Mouse (Mus musculus) intestine, embryonic 16.5 days (tissue): ENCODE measurements around the gene Hist1h2af. TPM values are rescaled to one million over a fixed set of nuclear protein-coding genes. Genes with fewer than 3 reads are reported as not detected.

Source experiments
- ATAC-seq: fragments of 200-750 bp; cut with Nextera tagmentation; 2 replicates; pipeline ENCODE4 v1.8.0; 2017; ENCODE audit warnings: moderate TSS enrichment, moderate library complexity
- H3K27ac ChIP-seq: fragments of 300-500 bp; sonication (generic); 2 replicates; pipeline ENCODE4 v1.5.1; 2014; ENCODE audit warnings: mild to moderate bottlenecking, low read length
- H3K27me3 ChIP-seq: fragments of 300-500 bp; sonication (generic); replicated peaks from 2 replicates; pipeline ENCODE4 v1.6.1; 2014; ENCODE audit warnings: low read length, control low read depth, mixed read lengths; ENCODE audit not compliant: control insufficient read depth, insufficient read depth
- H3K36me3 ChIP-seq: fragments of 300-500 bp; sonication (generic); 2 replicates; pipeline ENCODE4 v1.6.1; 2014; ENCODE audit warnings: low read length, control low read depth; ENCODE audit not compliant: control insufficient read depth, insufficient read depth
- H3K4me1 ChIP-seq: fragments of 300-500 bp; sonication (generic); 2 replicates; pipeline ENCODE4 v1.6.1; 2014; ENCODE audit warnings: low read length, control low read depth, mixed read lengths; ENCODE audit not compliant: control insufficient read depth, insufficient read depth
- H3K4me2 ChIP-seq: fragments of 300-500 bp; sonication (generic); 2 replicates; pipeline ENCODE4 v1.6.1; 2014; ENCODE audit warnings: low read depth, low read length, control low read depth
- H3K4me3 ChIP-seq: fragments of 300-500 bp; sonication (generic); 2 replicates; pipeline ENCODE4 v1.5.1; 2014; ENCODE audit warnings: mild to moderate bottlenecking, low read length
- H3K9ac ChIP-seq: fragments of 300-500 bp; sonication (generic); 2 replicates; pipeline ENCODE4 v1.6.1; 2014; ENCODE audit warnings: low read depth, low read length
- H3K9me3 ChIP-seq: fragments of 300-500 bp; sonication (generic); 2 replicates; pipeline ENCODE4 v1.6.1; 2016; ENCODE audit warnings: low read length, control low read depth; ENCODE audit not compliant: control insufficient read depth
- WGBS: fragments of 180-500 bp; shearing (Covaris S2); extraction: QIAGEN DNeasy Blood & Tissue Kit; methylation state at CpG from one replicate; pipeline ENCODE4 v1.1.7; 2014; 5-methylcytosine and 5-hydroxymethylcytosine counted together
- polyA plus RNA-seq: library from polyadenylated mRNA; unstranded; fragments of >200 nt; fragmentation: Nextera tagmentation; extraction: Ambion mirVana; gene quantifications from 2 replicates; pipeline ENCODE4 v1.2.1, GENCODE M21; 2015

Gene Hist1h2af
- polyA plus RNA-seq, 1 experiment from 2014 or later, result 3.6 TPM

DNA sequence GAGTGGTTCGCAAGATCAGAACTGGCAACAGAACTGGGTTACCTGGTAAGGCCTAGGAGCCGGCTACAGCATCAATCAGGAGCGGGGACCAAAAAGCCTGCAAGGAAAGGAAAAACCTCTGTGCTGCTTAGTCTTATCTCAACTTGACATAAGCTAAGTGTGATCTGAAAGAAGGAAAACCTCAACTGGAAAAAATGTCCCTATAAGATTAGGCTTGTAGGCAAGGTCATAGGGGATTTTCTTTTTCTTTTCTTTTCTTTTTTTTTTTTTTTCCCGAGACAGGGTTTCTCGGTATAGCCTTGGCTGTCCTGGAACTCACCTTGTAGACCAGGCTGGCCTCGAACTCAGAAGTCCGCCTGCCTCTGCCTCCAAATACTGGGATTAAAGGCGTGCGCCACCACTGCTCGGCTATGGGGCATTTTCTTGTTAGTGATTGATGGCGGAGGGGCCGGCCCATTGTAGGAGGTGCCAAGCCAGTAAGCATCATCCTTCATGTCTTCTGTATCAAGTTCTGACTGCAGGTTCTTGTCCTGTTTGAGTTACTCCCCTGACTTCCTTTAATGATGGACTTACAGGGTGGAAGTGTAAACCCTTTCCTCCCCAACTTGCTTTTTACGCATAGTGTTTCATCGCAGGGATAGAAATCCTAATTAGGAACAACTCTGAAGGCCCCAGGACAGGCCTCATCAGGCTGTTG, 26.7 kb upstream of the Hist1h2af start:
- Histone ChIP-seq H3K4me3 (no peak overlapping the region), H3K4me1 (peaks cover 16% of the 10 kb centered on the region; the same call in 1 of the 2 replicates), H3K9ac (no peak overlapping the region), H3K27ac (no peak overlapping the region), H3K27me3 (no peaks in the 10 kb centered on the region), H3K4me2 (peak overlapping the region; percentile 4; the same call in 1 of the 2 replicates), H3K9me3 (no peaks in the 10 kb centered on the region), H3K36me3 (no peaks in the 10 kb centered on the region)
- ATAC-seq, result no peak
- WGBS, result 42% methylated on average over 14 of the region's 14 CpGs

DNA sequence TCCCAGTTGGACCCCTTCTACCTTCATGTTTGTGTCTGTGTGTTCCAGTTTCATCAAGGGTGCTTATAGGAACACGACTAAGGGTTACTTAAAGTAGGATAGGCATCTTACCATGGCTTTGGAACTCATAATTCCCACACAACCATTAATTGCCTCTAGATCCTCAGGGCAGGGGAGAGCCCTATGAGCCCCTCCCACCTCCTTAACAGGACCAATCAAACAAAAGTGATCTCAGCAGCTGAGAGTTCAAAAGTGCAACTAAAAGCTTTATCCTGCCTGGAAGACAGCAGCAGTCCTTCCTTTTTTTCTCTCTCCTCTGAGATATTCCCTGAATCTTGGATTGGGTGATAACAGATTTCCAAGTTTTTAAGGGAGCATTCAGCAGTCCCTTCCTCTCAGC, 23.6 kb upstream of the Hist1h2af start:
- no peaks in the 10 kb centered on the region for H3K27me3 ChIP-seq
- H3K27ac ChIP-seq, result no peak overlapping the region
- no peak overlapping the region for H3K4me2 ChIP-seq
- WGBS, result 42% methylated on average over 1 of the region's 1 CpGs
- no peak overlapping the region for H3K9ac ChIP-seq
- H3K4me3 ChIP-seq, result no peak overlapping the region
- H3K36me3 ChIP-seq, result no peaks in the 10 kb centered on the region
- ATAC-seq, result peak; percentile 77
- peaks cover 13% of the 10 kb centered on the region; the same call in 1 of the 2 replicates for H3K4me1 ChIP-seq
- no peaks in the 10 kb centered on the region for H3K9me3 ChIP-seq

- Histone ChIP-seq H3K4me2 (no peak overlapping the region), H3K27ac (no peak overlapping the region), H3K9ac (no peak overlapping the region), H3K36me3 (no peaks in the 10 kb centered on the region), H3K4me1 (peaks cover 13% of the 10 kb centered on the region; the same call in 1 of the 2 replicates), H3K4me3 (no peak overlapping the region), H3K27me3 (no peaks in the 10 kb centered on the region), H3K9me3 (no peaks in the 10 kb centered on the region)
- WGBS, result 92% methylated on average over 1 of the region's 1 CpGs
- no peak for ATAC-seq
Observed at GRCm38 (mm10) chr13:23513517-23513916, 20.2 kb upstream of the Hist1h2af start.

DNA sequence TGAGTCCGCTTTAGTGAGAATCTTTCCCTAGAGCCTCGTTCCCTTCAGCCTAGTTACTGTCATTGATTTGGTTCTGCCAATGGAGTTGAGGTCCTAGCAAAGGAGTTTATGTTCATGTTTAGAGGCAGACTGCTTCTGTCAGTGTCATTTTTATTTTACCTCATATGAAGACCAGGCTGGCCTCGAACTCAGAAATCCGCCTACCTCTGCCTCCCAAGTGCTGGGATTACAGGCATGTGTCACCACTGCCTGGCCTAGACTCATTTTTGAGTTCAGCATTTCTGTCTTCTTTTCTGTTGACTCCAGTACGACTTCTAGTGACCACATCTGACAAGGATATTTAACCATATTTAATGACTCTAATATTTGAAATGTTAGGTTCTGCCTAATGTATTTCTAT, 18.4 kb upstream of the Hist1h2af start:
- H3K27ac ChIP-seq, result no peak overlapping the region
- peaks cover 6% of the 10 kb centered on the region; the same call in 1 of the 2 replicates for H3K4me1 ChIP-seq
- no peak for ATAC-seq
- 78% methylated on average over 5 of the region's 5 CpGs for WGBS
- no peak overlapping the region for H3K4me3 ChIP-seq
- H3K9ac ChIP-seq, result no peak overlapping the region
- no peaks in the 10 kb centered on the region for H3K9me3 ChIP-seq
- no peaks in the 10 kb centered on the region for H3K27me3 ChIP-seq
- H3K4me2 ChIP-seq, result no peak overlapping the region
- H3K36me3 ChIP-seq, result no peaks in the 10 kb centered on the region

GRCm38 (mm10) chr13:23515826-23516620, 17.7 kb upstream of the Hist1h2af start:
- ATAC-seq, result no peak
- Histone ChIP-seq H3K9me3 (no peaks in the 10 kb centered on the region), H3K36me3 (no peaks in the 10 kb centered on the region), H3K4me2 (peak overlapping the region; percentile 53), H3K9ac (no peak overlapping the region), H3K4me3 (peak overlapping the region; percentile 32), H3K4me1 (0 out of 2 replicates have a peak, but pooled peaks cover 3% of the 10 kb centered on the region), H3K27ac (no peak overlapping the region), H3K27me3 (no peaks in the 10 kb centered on the region)
- WGBS, result 52% methylated on average over 15 of the region's 15 CpGs

DNA sequence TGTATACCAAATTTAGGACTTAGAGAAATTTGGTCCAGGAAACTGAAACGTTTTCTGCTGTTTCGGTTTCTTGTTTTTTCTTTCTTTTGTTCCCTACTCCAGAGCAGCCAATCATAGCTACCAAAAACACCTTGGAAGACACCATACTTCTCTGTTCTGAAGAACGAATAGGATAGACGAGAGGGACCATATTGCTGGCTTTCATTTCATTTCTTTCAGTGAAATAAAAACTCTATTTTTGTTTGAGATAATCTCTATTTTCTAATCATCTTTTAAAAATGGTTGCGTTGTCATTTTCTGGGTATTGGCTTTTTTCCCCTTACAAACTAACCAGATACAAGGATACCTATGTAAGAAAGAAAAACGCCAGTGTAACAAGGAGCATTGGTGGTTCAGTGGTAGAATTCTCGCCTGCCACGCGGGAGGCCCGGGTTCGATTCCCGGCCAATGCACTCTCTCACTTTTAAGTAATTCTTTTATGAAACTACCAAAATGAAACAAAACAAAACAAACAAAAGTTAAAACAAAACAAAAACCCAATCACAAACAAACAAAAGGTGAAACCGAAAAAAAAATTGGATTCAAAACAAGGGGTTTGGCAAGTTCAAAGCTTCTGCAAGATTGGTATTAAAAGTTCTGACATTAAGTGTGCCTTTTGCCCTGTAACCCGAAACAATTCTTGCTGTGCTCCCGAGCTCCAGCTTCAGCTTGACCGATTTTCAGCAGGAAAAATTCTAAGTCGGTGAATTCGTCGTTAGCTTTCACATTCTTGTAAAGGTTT, 16.7 kb upstream of the Hist1h2af start:
- Histone ChIP-seq H3K4me1 (0 out of 2 replicates have a peak, but pooled peaks cover 4% of the 10 kb centered on the region), H3K9me3 (no peaks in the 10 kb centered on the region), H3K27ac (0 out of 2 replicates have a peak overlapping the region, but pooled peaks have one; percentile 74), H3K9ac (0 out of 2 replicates have a peak overlapping the region, but pooled peaks have one; percentile 58), H3K4me3 (peak overlapping the region; percentile 50), H3K4me2 (peak overlapping the region; percentile 60), H3K27me3 (no peaks in the 10 kb centered on the region), H3K36me3 (no peaks in the 10 kb centered on the region)
- WGBS, result under 1% methylated on average over 19 of the region's 19 CpGs
- ATAC-seq, result peak; percentile 76

GRCm38 (mm10) chr13:23517603-23518294, 16.0 kb upstream of the Hist1h2af start:
- H3K36me3 ChIP-seq, result no peaks in the 10 kb centered on the region
- H3K4me3 ChIP-seq, result peak overlapping the region; percentile 50
- peak; percentile 91 for ATAC-seq
- 0 out of 2 replicates have a peak overlapping the region, but pooled peaks have one; percentile 35 for H3K27ac ChIP-seq
- 0 out of 2 replicates have a peak, but pooled peaks cover 5% of the 10 kb centered on the region for H3K4me1 ChIP-seq
- no peaks in the 10 kb centered on the region for H3K27me3 ChIP-seq
- no peaks in the 10 kb centered on the region for H3K9me3 ChIP-seq
- WGBS, result under 1% methylated on average over 27 of the region's 27 CpGs
- peak overlapping the region; percentile 58; the same call in 1 of the 2 replicates for H3K9ac ChIP-seq
- H3K4me2 ChIP-seq, result peak overlapping the region; percentile 71

- Histone ChIP-seq H3K4me3 (peak overlapping the region; percentile 50), H3K27me3 (no peaks in the 10 kb centered on the region), H3K36me3 (no peaks in the 10 kb centered on the region), H3K27ac (no peak overlapping the region), H3K4me1 (0 out of 2 replicates have a peak, but pooled peaks cover 5% of the 10 kb centered on the region), H3K4me2 (peak overlapping the region; percentile 50), H3K9me3 (no peaks in the 10 kb centered on the region), H3K9ac (no peak overlapping the region)
- under 1% methylated on average over 6 of the region's 6 CpGs for WGBS
- no peak for ATAC-seq
Observed at GRCm38 (mm10) chr13:23518295-23518603, 15.5 kb upstream of the Hist1h2af start.
